Mouse (Mus musculus): Measurements from ENCODE around the gene Pdcl3. TPM values are rescaled to one million over a fixed set of nuclear protein-coding genes. Genes with fewer than 3 reads are reported as not detected.

Gene Pdcl3
- polyA plus RNA-seq (2015; fragmentation: Nextera tagmentation; extraction: Ambion mirVana) = 165 and 170 TPM in 2 replicates

DNA sequence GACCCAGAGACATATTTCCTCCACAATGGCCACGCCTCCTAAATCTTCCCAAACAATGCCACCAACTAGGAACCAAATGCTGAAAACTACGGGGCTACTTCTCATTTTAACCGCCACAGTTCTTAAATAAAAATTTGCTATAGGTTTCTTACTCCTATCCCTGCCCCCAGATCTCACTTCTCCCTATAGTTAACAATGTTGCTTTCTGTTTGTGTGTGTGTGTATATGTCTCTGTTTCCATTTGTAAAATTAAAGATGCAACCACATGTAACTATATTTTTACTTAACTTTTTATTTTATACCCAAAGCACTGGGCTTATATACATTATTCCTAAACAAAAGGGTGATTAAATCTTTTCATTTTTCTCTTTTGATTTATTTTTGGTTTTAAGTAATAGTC, at the start of gene Pdcl3:
Pdcl3 (plus strand) TSS at position 301 of the 400 bp plus-strand sequence.
- Histone ChIP-seq H3K27me3 (no peaks in the 10 kb centered on the region), H3K4me2 (replicated peaks) (no peak within 1 kb of the TSS), H3K9ac (no peak within 1 kb of the TSS), H3K36me3 (0 out of 2 replicates have a peak, but pooled peaks cover 3% of the 10 kb centered on the region), H3K4me1 (peaks cover 21% of the 10 kb centered on the region), H3K27ac (no peak within 1 kb of the TSS), H3K4me3 (no peak within 1 kb of the TSS), H3K9me3 (no peaks in the 10 kb centered on the region)
- no peak for ATAC-seq (ENCODE audit: low FRiP score, low read depth)
- 86% methylated on average over 3 of the region's 3 CpGs for WGBS

DNA sequence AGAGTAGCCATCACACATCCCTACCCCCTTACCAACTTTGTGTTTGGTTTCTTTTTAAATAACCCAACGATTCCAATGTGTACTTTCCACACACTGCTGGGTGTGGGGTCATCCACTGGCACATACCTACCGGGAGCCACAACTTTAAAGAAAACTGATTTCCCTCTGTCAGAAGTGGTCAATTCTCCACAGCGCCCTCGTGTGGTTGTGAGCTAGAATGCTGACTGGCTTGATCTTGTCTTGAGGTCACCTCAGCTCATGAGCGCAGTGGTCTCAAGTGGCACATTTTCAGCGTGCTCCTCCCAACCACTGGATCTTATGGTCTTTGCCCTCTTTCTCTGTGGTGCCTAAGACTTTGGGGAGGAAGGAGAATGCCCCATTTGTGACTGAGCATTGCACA, 48.6 kb upstream of the Pdcl3 start:
- no peaks in the 10 kb centered on the region for H3K4me1 ChIP-seq
- H3K9ac ChIP-seq = no peak overlapping the region
- H3K27me3 ChIP-seq = no peaks in the 10 kb centered on the region
- no peak overlapping the region for H3K27ac ChIP-seq
- WGBS = 22% methylated on average over 6 of the region's 6 CpGs
- H3K9me3 ChIP-seq = no peaks in the 10 kb centered on the region
- H3K36me3 ChIP-seq = no peaks in the 10 kb centered on the region
- no peak for ATAC-seq (ENCODE audit: low FRiP score, low read depth)
- no peak overlapping the region for H3K4me3 ChIP-seq
- no peak overlapping the region for H3K4me2 ChIP-seq (replicated peaks)

DNA sequence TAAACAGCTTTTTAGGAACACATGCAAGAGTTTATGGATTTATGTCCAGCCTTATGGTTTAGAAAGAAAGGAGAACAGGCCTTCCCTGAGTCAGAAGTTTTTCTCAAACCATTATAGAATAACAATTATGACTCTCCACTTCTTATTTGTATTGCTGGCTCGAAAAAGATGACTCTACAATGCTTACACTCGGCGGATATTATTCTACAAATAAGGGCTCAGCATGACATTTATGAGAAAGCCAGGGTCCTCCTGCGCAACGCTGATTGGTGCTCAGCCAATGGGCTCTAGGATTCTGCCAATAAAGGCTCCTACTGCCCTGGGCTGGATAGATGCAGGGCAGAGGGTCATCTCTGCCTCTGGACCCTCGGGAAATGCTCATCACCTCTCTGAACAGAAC, 46.6 kb upstream of the Pdcl3 start, which contains the start of gene Nms:
Nms (plus strand) TSS at position 301 of the 400 bp plus-strand sequence.
- ATAC-seq (ENCODE audit: low FRiP score, low read depth) = no peak
- Histone ChIP-seq H3K9me3 (no peaks in the 10 kb centered on the region), H3K4me3 (no peak within 1 kb of the TSS), H3K27ac (no peak within 1 kb of the TSS), H3K4me1 (no peaks in the 10 kb centered on the region), H3K9ac (no peak within 1 kb of the TSS), H3K36me3 (no peaks in the 10 kb centered on the region), H3K27me3 (no peaks in the 10 kb centered on the region), H3K4me2 (replicated peaks) (no peak within 1 kb of the TSS)
- WGBS = 77% methylated on average over 6 of the region's 6 CpGs

DNA sequence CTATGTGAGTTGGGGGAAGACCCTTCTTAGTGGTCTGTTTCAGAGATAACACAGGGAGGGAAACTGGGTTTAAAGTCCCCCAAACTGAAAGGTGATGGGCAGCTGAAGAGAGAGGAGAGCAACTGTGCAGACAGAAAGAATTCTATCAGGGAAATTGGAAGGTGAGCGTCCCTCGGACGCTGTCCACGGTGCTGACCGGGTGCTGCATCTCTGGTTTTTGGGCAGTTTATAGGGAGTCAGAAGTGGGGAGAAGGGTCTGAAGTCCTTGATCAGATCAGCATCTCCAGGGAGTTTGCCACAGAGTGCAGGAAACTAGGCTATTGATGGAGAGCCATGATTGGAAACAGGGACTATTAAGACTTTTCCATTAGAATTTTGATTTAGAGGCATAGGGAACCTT, 45.8 kb upstream of the Pdcl3 start:
- WGBS = 3% methylated on average over 5 of the region's 5 CpGs
- no peak overlapping the region for H3K4me2 ChIP-seq (replicated peaks)
- H3K9ac ChIP-seq = no peak overlapping the region
- no peaks in the 10 kb centered on the region for H3K4me1 ChIP-seq
- H3K27me3 ChIP-seq = no peaks in the 10 kb centered on the region
- H3K36me3 ChIP-seq = no peaks in the 10 kb centered on the region
- no peak overlapping the region for H3K27ac ChIP-seq
- ATAC-seq (ENCODE audit: low FRiP score, low read depth) = no peak
- H3K9me3 ChIP-seq = no peaks in the 10 kb centered on the region
- no peak overlapping the region for H3K4me3 ChIP-seq

DNA sequence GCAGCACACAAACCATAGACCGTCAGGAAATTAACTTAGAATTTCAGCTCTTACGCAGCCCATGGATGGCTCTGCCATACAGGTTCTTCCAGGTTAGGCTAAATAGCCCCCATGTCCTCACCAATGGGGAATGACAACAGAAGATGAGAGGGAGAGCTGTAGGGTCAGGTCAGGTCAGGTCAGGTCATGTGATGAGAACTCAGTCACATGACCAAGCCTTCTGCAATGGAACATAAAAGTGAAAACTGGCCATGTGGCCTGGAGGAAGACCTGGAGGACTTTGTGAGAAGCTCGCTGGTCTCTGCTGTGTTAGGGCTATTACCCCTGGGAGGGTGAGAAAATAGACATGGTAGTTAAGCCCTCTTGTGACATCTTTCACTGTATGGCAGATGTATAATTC, 29.0 kb upstream of the Pdcl3 start:
- no peak overlapping the region for H3K4me2 ChIP-seq (replicated peaks)
- no peaks in the 10 kb centered on the region; the same call in 1 of the 2 replicates for H3K9me3 ChIP-seq
- no peak overlapping the region for H3K27ac ChIP-seq
- H3K4me1 ChIP-seq = no peaks in the 10 kb centered on the region
- no peaks in the 10 kb centered on the region for H3K27me3 ChIP-seq
- no peak for ATAC-seq (ENCODE audit: low FRiP score, low read depth)
- H3K36me3 ChIP-seq = no peaks in the 10 kb centered on the region
- no peak overlapping the region for H3K9ac ChIP-seq
- no peak overlapping the region for H3K4me3 ChIP-seq
- 85% methylated on average over 3 of the region's 3 CpGs for WGBS

DNA sequence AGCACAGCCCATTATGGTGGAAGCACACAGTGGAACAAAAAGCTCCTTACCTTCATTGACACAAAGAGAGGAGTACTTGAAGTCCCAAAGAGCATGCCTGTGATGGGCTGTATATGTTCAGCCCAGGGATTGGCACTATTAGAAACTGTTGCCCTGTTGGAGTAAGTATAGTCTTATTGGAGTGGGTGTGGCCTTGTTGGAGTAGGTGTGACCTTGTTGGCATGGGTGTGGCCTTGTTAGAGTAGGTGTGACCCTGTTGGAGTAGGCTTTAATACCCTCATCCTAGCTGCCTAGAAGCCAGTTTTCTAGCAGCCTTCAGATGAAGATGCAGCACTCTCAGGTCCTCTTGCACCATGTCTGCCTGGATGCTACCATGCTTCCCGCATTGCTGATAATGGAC, 16.3 kb upstream of the Pdcl3 start:
- Histone ChIP-seq H3K27me3 (no peaks in the 10 kb centered on the region), H3K4me3 (no peak overlapping the region), H3K27ac (no peak overlapping the region), H3K4me1 (no peaks in the 10 kb centered on the region), H3K4me2 (replicated peaks) (no peak overlapping the region), H3K9me3 (no peaks in the 10 kb centered on the region), H3K36me3 (no peaks in the 10 kb centered on the region), H3K9ac (no peak overlapping the region)
- no peak for ATAC-seq (ENCODE audit: low FRiP score, low read depth)
- WGBS = 87% methylated on average over 1 of the region's 1 CpGs

DNA sequence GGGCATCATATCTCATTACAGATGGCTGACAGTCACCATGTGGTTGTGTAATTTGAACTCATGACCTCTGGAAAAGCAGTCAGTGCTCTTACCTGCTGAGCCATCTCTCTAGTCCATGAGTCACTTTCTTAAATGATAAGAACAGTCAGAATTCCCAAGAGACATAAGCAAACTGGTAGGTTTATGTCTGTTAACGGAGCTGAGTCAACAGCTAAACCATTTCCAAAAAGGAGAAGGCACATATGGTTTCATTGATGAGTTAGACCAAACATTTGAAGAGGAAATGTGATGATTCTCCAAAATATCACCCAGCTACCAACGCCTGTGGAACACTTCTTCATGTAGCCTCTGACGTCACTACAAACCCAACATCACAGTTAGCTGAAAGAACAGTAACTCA, 13.7 kb upstream of the Pdcl3 start:
- 81% methylated on average over 3 of the region's 3 CpGs for WGBS
- H3K4me1 ChIP-seq = no peaks in the 10 kb centered on the region
- ATAC-seq (ENCODE audit: low FRiP score, low read depth) = no peak
- no peak overlapping the region for H3K4me2 ChIP-seq (replicated peaks)
- H3K9ac ChIP-seq = no peak overlapping the region
- H3K9me3 ChIP-seq = no peaks in the 10 kb centered on the region
- no peak overlapping the region for H3K27ac ChIP-seq
- H3K36me3 ChIP-seq = no peaks in the 10 kb centered on the region
- H3K27me3 ChIP-seq = no peaks in the 10 kb centered on the region
- H3K4me3 ChIP-seq = no peak overlapping the region

DNA sequence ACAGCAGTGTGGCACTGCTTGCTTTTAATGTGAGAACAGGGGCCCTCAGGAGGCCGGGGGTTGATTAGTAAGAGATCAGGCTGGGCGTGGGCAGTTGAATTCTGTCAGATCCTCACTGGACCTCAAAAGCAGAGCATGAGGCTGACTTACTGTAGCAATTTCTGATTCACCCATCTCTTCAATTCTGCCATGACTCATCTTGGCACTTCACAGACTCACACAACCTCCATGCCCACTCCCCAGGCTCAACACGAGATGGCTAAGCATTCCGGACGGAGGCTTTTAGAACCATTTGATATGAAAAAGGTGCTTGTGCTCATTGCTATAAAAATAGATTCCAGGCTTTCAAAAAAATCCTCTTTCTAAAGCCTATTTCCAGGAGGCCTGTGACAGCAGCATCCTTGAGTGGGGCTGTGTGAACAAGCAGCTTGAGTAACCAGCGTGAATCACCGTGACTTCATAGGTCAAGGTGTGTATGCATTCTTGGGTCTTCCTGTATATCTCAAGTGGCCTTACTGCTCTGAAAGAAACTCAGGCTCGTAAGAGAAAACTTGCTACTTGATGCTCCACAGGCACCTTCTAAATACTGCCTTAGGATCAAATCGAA, 12.3 kb upstream of the Pdcl3 start:
- no peak overlapping the region for H3K4me2 ChIP-seq (replicated peaks)
- 80% methylated on average over 9 of the region's 9 CpGs for WGBS
- H3K9ac ChIP-seq = no peak overlapping the region
- no peaks in the 10 kb centered on the region for H3K36me3 ChIP-seq
- H3K4me1 ChIP-seq = no peaks in the 10 kb centered on the region
- no peaks in the 10 kb centered on the region for H3K27me3 ChIP-seq
- no peak overlapping the region for H3K27ac ChIP-seq
- H3K9me3 ChIP-seq = no peaks in the 10 kb centered on the region
- no peak overlapping the region for H3K4me3 ChIP-seq
- no peak for ATAC-seq (ENCODE audit: low FRiP score, low read depth)

DNA sequence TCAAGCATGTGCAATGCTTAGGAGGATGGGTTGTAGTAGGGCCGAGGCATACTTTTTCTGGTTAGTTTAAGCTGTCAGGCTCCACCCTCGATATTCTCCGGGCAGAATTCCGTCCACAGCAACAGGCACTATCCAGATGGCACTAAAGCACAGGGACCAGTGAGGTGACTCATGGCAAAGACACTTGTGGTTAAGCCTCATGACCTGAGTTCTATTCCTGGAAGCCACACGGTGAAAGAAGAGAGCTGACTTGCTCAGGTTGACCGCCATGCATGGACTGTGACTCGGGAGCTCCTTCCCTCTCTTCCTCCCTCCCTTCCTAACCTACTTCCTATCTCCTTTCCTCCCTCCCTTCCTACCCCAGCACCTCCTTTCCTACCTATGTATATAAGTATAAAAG, 5.5 kb upstream of the Pdcl3 start:
- no peak overlapping the region for H3K4me2 ChIP-seq (replicated peaks)
- H3K9me3 ChIP-seq = no peaks in the 10 kb centered on the region
- no peak overlapping the region for H3K9ac ChIP-seq
- 73% methylated on average over 7 of the region's 7 CpGs for WGBS
- H3K27ac ChIP-seq = no peak overlapping the region
- ATAC-seq (ENCODE audit: low FRiP score, low read depth) = no peak
- H3K4me1 ChIP-seq = no peaks in the 10 kb centered on the region
- H3K36me3 ChIP-seq = no peaks in the 10 kb centered on the region
- H3K4me3 ChIP-seq = no peak overlapping the region
- no peaks in the 10 kb centered on the region for H3K27me3 ChIP-seq

DNA sequence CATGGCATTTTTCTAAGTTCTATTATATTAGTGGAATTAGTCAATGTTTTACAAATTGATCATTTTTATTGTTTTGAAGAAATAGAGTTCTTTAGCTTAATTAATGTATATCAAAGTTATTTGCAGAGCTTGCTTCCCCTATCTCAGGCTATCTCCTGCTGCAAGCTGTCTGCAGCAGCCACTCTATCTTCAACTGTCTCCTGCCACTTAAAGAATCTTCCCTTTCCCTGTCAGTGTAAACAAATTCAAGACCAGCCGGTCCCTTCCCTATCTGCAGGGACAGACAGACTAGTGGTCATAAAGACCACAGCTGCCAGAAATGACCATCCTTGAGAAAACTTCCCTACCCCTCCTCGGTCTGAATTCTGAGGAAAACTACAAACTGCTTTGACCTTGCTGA, 1.5 kb upstream of the Pdcl3 start:
- Histone ChIP-seq H3K27me3 (no peaks in the 10 kb centered on the region), H3K4me2 (replicated peaks) (no peak overlapping the region), H3K27ac (no peak overlapping the region), H3K4me1 (peaks cover 16% of the 10 kb centered on the region), H3K9me3 (no peaks in the 10 kb centered on the region), H3K9ac (no peak overlapping the region), H3K36me3 (no peaks in the 10 kb centered on the region), H3K4me3 (no peak overlapping the region)
- 47% methylated on average over 2 of the region's 2 CpGs for WGBS
- ATAC-seq (ENCODE audit: low FRiP score, low read depth) = no peak

DNA sequence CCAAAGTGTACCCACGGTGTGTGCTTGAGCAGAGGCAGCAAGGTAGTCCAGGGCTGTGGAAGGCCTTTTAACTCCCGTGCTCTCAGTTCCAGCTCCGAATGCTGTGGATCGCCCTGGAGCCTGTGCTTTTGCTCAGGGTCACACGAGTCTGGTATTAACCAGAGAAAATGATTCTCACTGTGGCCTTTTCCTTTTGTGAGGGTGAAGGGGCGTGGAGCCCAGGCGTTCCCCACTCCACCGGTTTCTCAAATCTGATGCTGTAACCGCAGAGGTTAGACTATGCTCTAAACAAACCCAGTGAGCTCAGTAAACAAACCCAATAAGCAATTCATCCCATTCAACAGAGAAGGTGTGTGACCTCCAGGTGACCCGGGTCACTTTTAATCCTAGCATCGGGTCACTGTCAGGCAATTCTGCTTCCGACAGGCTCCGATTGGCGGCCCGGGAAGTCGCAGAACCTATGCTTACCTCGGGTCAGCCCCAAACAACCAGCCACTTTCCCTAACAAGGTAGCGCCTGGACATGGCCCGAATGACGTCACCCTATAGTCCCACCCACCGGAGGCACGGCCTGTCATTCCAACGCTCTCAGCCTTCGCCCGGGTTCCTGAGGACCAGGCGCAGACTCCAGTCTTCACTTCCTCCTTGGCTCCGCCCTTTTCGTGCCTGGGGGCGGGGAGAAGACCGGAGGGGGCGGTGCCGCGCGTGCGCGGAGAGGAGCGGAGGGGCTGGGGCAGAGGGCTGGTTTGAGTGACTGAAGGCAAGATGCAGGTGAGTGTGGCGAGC, 1.9 kb downstream of the Pdcl3 start:
- ATAC-seq (ENCODE audit: low FRiP score, low read depth) = peak; percentile 97
- Histone ChIP-seq H3K36me3 (peaks cover 16% of the 10 kb centered on the region), H3K27ac (peak overlapping the region; percentile 89), H3K27me3 (no peaks in the 10 kb centered on the region), H3K4me1 (peaks cover 21% of the 10 kb centered on the region), H3K4me3 (peak overlapping the region; percentile 80), H3K4me2 (replicated peaks) (peak overlapping the region; percentile 82), H3K9ac (peak overlapping the region; percentile 80), H3K9me3 (no peaks in the 10 kb centered on the region)
- WGBS = 4% methylated on average over 38 of the region's 38 CpGs

DNA sequence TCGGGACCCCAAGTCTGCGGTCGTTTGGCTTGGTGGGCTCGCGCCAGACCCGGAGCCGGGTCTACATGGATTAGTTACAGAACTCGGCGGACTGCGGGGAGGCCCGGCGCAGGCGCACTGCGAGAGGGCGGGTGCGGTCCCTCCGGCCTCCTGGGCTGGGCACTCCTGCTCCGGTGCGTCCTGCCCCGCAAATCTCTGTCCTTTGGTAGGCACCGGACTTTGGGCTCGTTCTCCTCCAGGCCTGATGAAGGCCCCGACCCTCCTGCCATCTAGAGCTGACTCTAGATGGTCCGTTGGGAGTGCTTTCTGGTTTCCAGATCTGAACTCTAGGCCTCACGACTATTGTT, 2.4 kb downstream of the Pdcl3 start:
- Histone ChIP-seq H3K27ac (peak overlapping the region; percentile 89), H3K4me2 (replicated peaks) (peak overlapping the region; percentile 82), H3K9ac (peak overlapping the region; percentile 80), H3K4me1 (peaks cover 21% of the 10 kb centered on the region), H3K4me3 (peak overlapping the region; percentile 80), H3K27me3 (no peaks in the 10 kb centered on the region), H3K36me3 (peaks cover 22% of the 10 kb centered on the region), H3K9me3 (no peaks in the 10 kb centered on the region)
- WGBS = 2% methylated on average over 25 of the region's 25 CpGs
- peak; percentile 84 for ATAC-seq (ENCODE audit: low FRiP score, low read depth)

All from limb, embryonic 13.5 days (tissue).